Mouse (Mus musculus) CH12.LX (cell line): Measurements from ENCODE around the gene Prss2. TPM values are rescaled to one million over a fixed set of nuclear protein-coding genes. Genes with fewer than 3 reads are reported as not detected.

ENCODE experiments used
- DNase-seq: peaks from one replicate; pipeline ENCODE4 v3.0.0-alpha.2; 2013; ENCODE audit errors: extremely low read depth
- H3K27ac ChIP-seq: 2 replicates; pipeline ENCODE4 v1.5.1; 2012; ENCODE audit warnings: low read depth, mild to moderate bottlenecking, control low read depth, moderate library complexity; ENCODE audit not compliant: insufficient read depth
- H3K27me3 ChIP-seq: replicated peaks from 2 replicates; pipeline ENCODE3; 2012; ENCODE audit warnings: inconsistent platforms
- H3K36me3 ChIP-seq, 2 experiments: replicated peaks in 1 of 2; 2 replicates each; pipeline versions ENCODE3 to v1.6.1; 2012; ENCODE audit warnings: inconsistent platforms in 1 of 2, low read length in 1 of 2, mild to moderate bottlenecking in 1 of 2, mixed read lengths in 1 of 2, moderate library complexity in 1 of 2; ENCODE audit not compliant: control insufficient read depth in 1 of 2, insufficient read depth in 1 of 2
- H3K4me1 ChIP-seq, 2 experiments: 2 replicates each; pipeline ENCODE4 v1.6.1; 2012; ENCODE audit warnings: inconsistent platforms in 1 of 2, moderate library complexity in 1 of 2; ENCODE audit not compliant: insufficient read depth in 2 of 2, control insufficient read depth in 1 of 2
- H3K4me2 ChIP-seq: 2 replicates; pipeline ENCODE4 v1.6.1; 2012; ENCODE audit warnings: low read depth, mild to moderate bottlenecking, control low read depth; ENCODE audit not compliant: poor library complexity, insufficient read depth, severe bottlenecking
- H3K4me3 ChIP-seq, 3 experiments: fragments of 150-350 bp in 1 of 3; sonication (generic) in 1 of 3; replicated peaks in 1 of 3; 2 replicates each; pipeline versions ENCODE3 to v1.5.1; 2011 to 2012; ENCODE audit warnings: low read depth in 2 of 3, low read length in 2 of 3, mild to moderate bottlenecking in 2 of 3, moderate library complexity in 2 of 3, control low read depth in 1 of 3, improper control_type of control experiment in 1 of 3, inconsistent platforms in 1 of 3, mixed read lengths in 1 of 3; ENCODE audit not compliant: poor library complexity in 1 of 3
- H3K79me2 ChIP-seq: replicated peaks from 2 replicates; pipeline ENCODE4 v1.6.1; 2012; ENCODE audit warnings: mild to moderate bottlenecking, moderate library complexity; ENCODE audit not compliant: control insufficient read depth, poor library complexity, insufficient read depth, severe bottlenecking; ENCODE audit errors: extremely low read depth
- H3K9ac ChIP-seq: 2 replicates; pipeline ENCODE4 v1.6.1; 2012; ENCODE audit warnings: low read depth, mild to moderate bottlenecking, control low read depth, moderate library complexity; ENCODE audit not compliant: insufficient read depth
- H3K9me3 ChIP-seq: replicated peaks from 2 replicates; pipeline ENCODE3; 2012; ENCODE audit warnings: low read length, inconsistent platforms, mixed read lengths
- CHD1 ChIP-seq: IDR thresholded peaks from 2 replicates; pipeline ENCODE4 v1.6.1; 2012; ENCODE audit warnings: low read depth, low read length, improper control_type of control experiment, inconsistent platforms
- CTCF ChIP-seq, 2 experiments: IDR thresholded peaks in 1 of 2; conservative IDR thresholded peaks in 1 of 2; 2 replicates each; pipeline ENCODE4 v1.5.1; 2011 to 2012; ENCODE audit warnings: low read depth in 2 of 2, low read length in 2 of 2, improper control_type of control experiment in 1 of 2, inconsistent platforms in 1 of 2, mild to moderate bottlenecking in 1 of 2, moderate library complexity in 1 of 2
- EP300 ChIP-seq: IDR thresholded peaks from 2 replicates; pipeline ENCODE4 v1.6.1; 2011; ENCODE audit warnings: low read length, improper control_type of control experiment
- HCFC1 ChIP-seq: IDR thresholded peaks from 2 replicates; pipeline ENCODE4 v1.6.1; 2012; ENCODE audit warnings: low read depth, mild to moderate bottlenecking, inconsistent platforms, low read length, improper control_type of control experiment
- JUN ChIP-seq: IDR thresholded peaks from 2 replicates; pipeline ENCODE4 v1.6.1; 2011; ENCODE audit warnings: low read depth, mild to moderate bottlenecking, low read length, improper control_type of control experiment, moderate library complexity; ENCODE audit not compliant: insufficient read depth
- MAFK ChIP-seq: IDR thresholded peaks from 2 replicates; pipeline ENCODE4 v1.6.1; 2011; ENCODE audit warnings: low read length, improper control_type of control experiment; ENCODE audit not compliant: insufficient replicate concordance
- MAZ ChIP-seq: IDR thresholded peaks from 2 replicates; pipeline ENCODE4 v1.6.1; 2012; ENCODE audit warnings: low read depth, mild to moderate bottlenecking, inconsistent platforms, low read length, improper control_type of control experiment, moderate library complexity
- MEF2A ChIP-seq: IDR thresholded peaks from 2 replicates; pipeline ENCODE4 v1.6.1; 2014; ENCODE audit warnings: low read depth, mild to moderate bottlenecking, inconsistent platforms, low read length, improper control_type of control experiment, borderline replicate concordance
- MYC ChIP-seq: IDR thresholded peaks from 2 replicates; pipeline ENCODE4 v1.6.1; 2011; ENCODE audit warnings: low read depth, mild to moderate bottlenecking, improper control_type of control experiment, low read length
- NRF1 ChIP-seq: IDR thresholded peaks from 2 replicates; pipeline ENCODE4 v1.6.1; 2014; ENCODE audit warnings: low read depth, mild to moderate bottlenecking, inconsistent platforms, low read length, improper control_type of control experiment, moderate library complexity
- PAX5 ChIP-seq: IDR thresholded peaks from 2 replicates; pipeline ENCODE4 v1.6.1; 2012; ENCODE audit warnings: low read length, inconsistent platforms, mixed read lengths
- POLR2AphosphoS2 ChIP-seq: IDR thresholded peaks from 2 replicates; pipeline ENCODE4 v1.6.1; 2011; ENCODE audit warnings: low read depth, low read length, improper control_type of control experiment
- RAD21 ChIP-seq: IDR thresholded peaks from 2 replicates; pipeline ENCODE4 v1.6.1; 2011; ENCODE audit warnings: low read depth, mild to moderate bottlenecking, low read length, improper control_type of control experiment, moderate library complexity
- RCOR1 ChIP-seq: conservative IDR thresholded peaks from 2 replicates; pipeline ENCODE4 v1.6.1; 2012; ENCODE audit warnings: low read depth, mild to moderate bottlenecking, inconsistent platforms, low read length, improper control_type of control experiment
- SIN3A ChIP-seq: IDR thresholded peaks from 2 replicates; pipeline ENCODE4 v1.6.1; 2012; ENCODE audit warnings: low read length, improper control_type of control experiment, inconsistent platforms
- UBTF ChIP-seq: IDR thresholded peaks from 2 replicates; pipeline ENCODE4 v1.6.1; 2012; ENCODE audit warnings: low read depth, mild to moderate bottlenecking, inconsistent platforms, low read length, improper control_type of control experiment, moderate library complexity
- USF1 ChIP-seq: IDR thresholded peaks from 2 replicates; pipeline ENCODE4 v1.6.1; 2014; ENCODE audit warnings: low read depth, mild to moderate bottlenecking, inconsistent platforms, low read length, improper control_type of control experiment
- ZMIZ1 ChIP-seq: IDR thresholded peaks from 2 replicates; pipeline ENCODE4 v1.6.1; 2012; ENCODE audit warnings: low read depth, mild to moderate bottlenecking, inconsistent platforms, low read length, improper control_type of control experiment
- dilution Hi-C: fragments of 300-500 bp; cut with MboI; formaldehyde crosslinking; loops from 2 replicates; pipeline ENCODE4 v1.14.3; 2020; ENCODE audit warnings: low sequenced_read_pairs; ENCODE audit not compliant: extremely low pct_unique_long_range_greater_than_20kb, extremely low pct_ligation_motif_present
- in situ Hi-C: fragments of 300-500 bp; cut with MboI; formaldehyde crosslinking; loops from 3 replicates; pipeline ENCODE4 v1.14.3; 2019; ENCODE audit warnings: low sequenced_read_pairs, low pct_ligation_motif_present, low pct_unique_long_range_greater_than_20kb, mixed read lengths
- polyA plus RNA-seq: library from polyadenylated mRNA; unstranded; fragments of >175 nt; gene quantifications from 2 replicates; pipeline ENCODE4 v1.2.1, GENCODE M21; 2012; ENCODE audit warnings: low read depth; ENCODE audit not compliant: insufficient read length
- total RNA-seq, 2 experiments: library from RNA; depleted of rRNA; stranded (reverse); fragments of 300-350 nt in 1 of 2; fragments of >200 nt in 1 of 2; gene quantifications; 2 replicates each; pipeline ENCODE4 v1.2.3; 2012 to 2014

The Prss2 gene
- total and polyA plus RNA-seq, 3 experiments: not detected

DNA sequence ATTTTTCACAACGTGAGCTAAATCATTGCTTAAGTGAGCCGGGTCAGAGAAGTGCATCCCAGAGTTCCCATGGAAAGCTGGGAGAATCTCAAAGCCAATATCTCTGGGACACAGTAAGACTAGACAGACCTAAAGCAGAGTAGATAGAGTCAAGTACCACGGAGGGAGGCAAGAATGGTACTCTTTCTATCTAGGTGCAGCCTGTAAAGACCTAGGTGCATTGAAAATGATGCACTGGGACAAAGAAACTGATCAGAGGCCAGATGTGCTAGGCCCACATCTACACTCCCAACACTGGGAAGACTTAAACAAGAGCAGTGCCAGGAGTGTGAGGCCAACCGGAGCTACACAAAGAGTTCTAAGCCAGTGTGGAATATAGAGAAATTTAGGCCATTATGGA, 23.7 kb downstream of the Prss2 start:
- Histone ChIP-seq H3K27ac (no peak overlapping the region), H3K36me3 (no peaks in the 10 kb centered on the region), H3K4me1 (no peaks in the 10 kb centered on the region), H3K27me3 (no peaks in the 10 kb centered on the region), H3K79me2 (no peaks in the 10 kb centered on the region), H3K9ac (no peak overlapping the region), H3K4me2 (no peak overlapping the region), H3K4me3 (no peak overlapping the region), H3K9me3 (no peaks in the 10 kb centered on the region)
- in situ Hi-C loops (no loop called here), dilution Hi-C loops (no loop called here)
- no peak for TF ChIP-seq MAFK
- TF ChIP-seq CTCF (conservative IDR thresholded peaks at IDR 0.05 in 1 of 2, IDR thresholded peaks at IDR 0.05 in 1 of 2; ENCODE audit: low read depth in 2 of 2, low read length in 2 of 2): no peak
- no peak for TF ChIP-seq MAZ
- no peak for TF ChIP-seq RCOR1
- TF ChIP-seq CHD1: no peak
- no peak for TF ChIP-seq JUN
- no peak for TF ChIP-seq MYC
- no peak for TF ChIP-seq SIN3A
- no peak for TF ChIP-seq RAD21
- no peak for TF ChIP-seq NRF1
- TF ChIP-seq EP300: no peak
- no peak for DNase-seq

DNA sequence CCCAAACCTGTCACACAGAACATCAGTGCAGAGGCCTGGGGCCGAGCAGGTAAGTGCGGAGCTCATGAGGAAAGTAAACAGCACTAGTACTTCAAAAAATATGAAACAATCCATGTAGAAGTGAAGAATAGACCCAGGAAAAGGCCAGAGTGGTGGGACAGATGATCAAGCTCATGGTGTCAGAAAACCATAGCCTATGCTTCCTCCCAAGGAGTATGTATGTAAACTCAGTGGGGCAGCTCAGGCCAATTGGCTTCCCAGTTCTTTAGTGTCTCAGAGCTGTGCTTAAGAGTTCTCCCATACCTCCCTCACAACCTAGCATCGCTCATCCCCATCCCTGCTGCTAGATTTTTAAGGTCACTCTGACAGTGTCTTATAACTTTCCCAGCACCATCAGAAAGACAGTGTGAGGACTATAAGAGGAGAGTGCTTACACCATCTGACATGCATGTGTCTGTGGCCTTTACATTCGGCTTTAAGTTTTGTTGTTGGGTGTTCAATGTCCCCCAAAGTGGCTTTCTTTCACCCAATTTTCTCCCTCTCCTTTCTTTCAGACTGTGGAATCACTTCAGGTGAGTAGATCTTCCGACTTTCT, 25.6 kb downstream of the Prss2 start:
- Histone ChIP-seq H3K4me1 (no peaks in the 10 kb centered on the region), H3K27ac (no peak overlapping the region), H3K79me2 (no peaks in the 10 kb centered on the region), H3K4me3 (no peak overlapping the region), H3K4me2 (no peak overlapping the region), H3K27me3 (no peaks in the 10 kb centered on the region)
- dilution Hi-C loops: no loop called here
- TF ChIP-seq HCFC1: no peak
- no peak for TF ChIP-seq MEF2A
- TF ChIP-seq ZMIZ1: no peak
- no peak for TF ChIP-seq POLR2AphosphoS2
- no peak for TF ChIP-seq MAZ
- no peak for TF ChIP-seq PAX5
- TF ChIP-seq EP300: no peak
- TF ChIP-seq USF1: no peak
- no peak for TF ChIP-seq UBTF
- TF ChIP-seq, all 38 proteins: peak for 0
- no peaks in the 10 kb centered on the region for H3K9me3 ChIP-seq
- no peaks in the 10 kb centered on the region for H3K36me3 ChIP-seq
- no peak overlapping the region for H3K9ac ChIP-seq
- no peak for DNase-seq
- in situ Hi-C loops: no loop called here
